Mouse (Mus musculus): ENCODE results near the gene Prom2. TPM values are rescaled to one million over a fixed set of nuclear protein-coding genes. Genes with fewer than 3 reads are reported as not detected.

Gene Prom2
- not detected for total RNA-seq (2021)

GRCm38 (mm10) chr2:127541185-127541584 is at the start of gene Prom2:
Gene Prom2, minus strand, starts transcription at chr2:127541467.
- intact Hi-C loops (cut with DNase I), result no loop called here
- no peak for DNase-seq (ENCODE audit: low spot score)

DNA sequence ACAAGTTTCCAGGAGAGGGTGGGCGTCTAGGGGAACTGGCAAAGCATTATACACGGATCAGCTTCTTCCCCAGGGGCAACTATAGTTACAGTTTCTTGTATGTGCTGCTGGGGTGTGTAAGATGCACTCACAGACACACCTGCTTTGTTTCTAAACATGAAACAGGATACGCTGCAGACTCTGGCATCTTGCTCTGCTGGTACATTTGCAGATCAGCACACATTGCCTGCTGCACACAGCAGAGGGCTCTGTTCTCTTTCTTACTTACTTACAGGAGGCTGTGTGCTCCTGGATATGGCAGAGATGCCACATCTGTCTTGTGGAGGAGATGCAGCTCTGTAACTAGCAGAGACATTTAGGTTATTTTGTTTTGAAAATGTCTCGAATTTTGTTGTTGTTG is 49.6 kb upstream of the Prom2 start:
- DNase-seq (ENCODE audit: low spot score), result no peak
- intact Hi-C loops (cut with DNase I), result no loop called here

GRCm38 (mm10) chr2:127590204-127590603 is 48.9 kb upstream of the Prom2 start:
- intact Hi-C loops (cut with DNase I), result no loop called here
- no peak for DNase-seq (ENCODE audit: low spot score)

DNA sequence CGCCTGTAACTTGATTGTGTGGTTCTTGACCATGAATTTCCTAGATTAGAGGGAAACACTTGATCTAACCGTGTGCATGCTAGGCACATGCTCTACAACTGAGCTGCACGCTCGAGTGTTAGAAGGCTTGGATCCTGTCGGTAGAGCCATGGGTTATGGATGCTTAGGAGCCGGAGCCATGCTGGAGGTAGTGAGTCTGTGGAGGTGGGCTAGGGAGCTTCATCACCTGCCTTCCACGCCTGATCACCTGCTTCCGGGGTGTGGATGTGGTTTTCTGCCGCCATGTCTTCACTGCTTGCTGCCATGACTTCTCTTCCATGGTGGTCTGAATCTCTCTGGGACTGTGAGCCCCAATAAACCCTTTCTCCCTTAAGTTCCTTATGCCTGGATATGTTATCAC is 47.6 kb upstream of the Prom2 start:
- no peak for DNase-seq (ENCODE audit: low spot score)
- intact Hi-C loops (cut with DNase I), result no loop called here

- no peak for DNase-seq (ENCODE audit: low spot score)
- intact Hi-C loops (cut with DNase I), result no loop called here
These were observed 46.2 kb upstream of the Prom2 start for GRCm38 (mm10) chr2:127587514-127587844.

- intact Hi-C loops (cut with DNase I), result no loop called here
- peak; percentile 69 for DNase-seq (ENCODE audit: low spot score)
These were observed 45.6 kb upstream of the Prom2 start, which contains the start of the genes Zfp661 and Mrps5 for GRCm38 (mm10) chr2:127586694-127587513. Gene Zfp661, minus strand, starts transcription at chr2:127587094. Gene Mrps5, plus strand, starts transcription at chr2:127587222.

DNA sequence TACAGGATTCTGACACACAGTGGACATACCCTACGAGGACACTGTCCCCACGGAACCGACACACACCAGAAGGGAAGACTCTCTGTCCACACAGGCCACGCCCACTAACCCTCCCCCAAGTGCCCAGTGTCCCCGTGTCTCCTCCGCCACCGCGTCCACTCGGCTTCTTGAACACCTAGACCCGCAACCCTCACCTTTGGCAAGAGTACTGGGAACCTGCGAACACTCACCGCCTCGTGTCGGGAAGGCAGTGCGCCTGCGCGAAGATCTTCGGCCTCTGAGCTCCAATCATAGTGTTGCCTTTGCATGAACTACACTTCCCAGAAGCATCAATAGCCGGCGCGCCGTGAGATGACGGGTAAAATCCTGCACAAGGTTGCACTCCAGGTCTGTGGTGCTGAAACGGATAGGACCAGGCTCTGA is 43.2 kb upstream of the Prom2 start:
- peak; percentile 79 for DNase-seq (ENCODE audit: low spot score)
- intact Hi-C loops (cut with DNase I), result no loop called here

DNA sequence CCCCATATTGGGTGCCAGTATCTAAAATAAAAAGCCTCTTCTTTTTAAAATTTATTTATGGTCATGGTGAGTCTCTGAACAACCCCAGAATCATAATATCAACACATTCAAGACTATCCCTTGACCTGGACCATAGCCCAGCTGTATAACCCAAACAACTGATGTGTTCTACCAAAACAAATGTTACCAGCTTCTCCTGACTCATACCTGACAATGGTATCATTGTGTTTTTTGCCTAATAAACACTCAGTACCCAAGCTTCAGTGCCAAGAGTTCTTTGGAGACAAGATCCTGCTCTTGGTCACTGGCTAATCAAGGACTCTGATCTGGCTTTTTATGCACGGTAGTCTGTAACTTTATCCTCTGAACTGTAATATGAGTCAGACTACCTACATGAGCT is 32.1 kb upstream of the Prom2 start:
- intact Hi-C loops (cut with DNase I), result no loop called here
- DNase-seq (ENCODE audit: low spot score), result no peak

DNA sequence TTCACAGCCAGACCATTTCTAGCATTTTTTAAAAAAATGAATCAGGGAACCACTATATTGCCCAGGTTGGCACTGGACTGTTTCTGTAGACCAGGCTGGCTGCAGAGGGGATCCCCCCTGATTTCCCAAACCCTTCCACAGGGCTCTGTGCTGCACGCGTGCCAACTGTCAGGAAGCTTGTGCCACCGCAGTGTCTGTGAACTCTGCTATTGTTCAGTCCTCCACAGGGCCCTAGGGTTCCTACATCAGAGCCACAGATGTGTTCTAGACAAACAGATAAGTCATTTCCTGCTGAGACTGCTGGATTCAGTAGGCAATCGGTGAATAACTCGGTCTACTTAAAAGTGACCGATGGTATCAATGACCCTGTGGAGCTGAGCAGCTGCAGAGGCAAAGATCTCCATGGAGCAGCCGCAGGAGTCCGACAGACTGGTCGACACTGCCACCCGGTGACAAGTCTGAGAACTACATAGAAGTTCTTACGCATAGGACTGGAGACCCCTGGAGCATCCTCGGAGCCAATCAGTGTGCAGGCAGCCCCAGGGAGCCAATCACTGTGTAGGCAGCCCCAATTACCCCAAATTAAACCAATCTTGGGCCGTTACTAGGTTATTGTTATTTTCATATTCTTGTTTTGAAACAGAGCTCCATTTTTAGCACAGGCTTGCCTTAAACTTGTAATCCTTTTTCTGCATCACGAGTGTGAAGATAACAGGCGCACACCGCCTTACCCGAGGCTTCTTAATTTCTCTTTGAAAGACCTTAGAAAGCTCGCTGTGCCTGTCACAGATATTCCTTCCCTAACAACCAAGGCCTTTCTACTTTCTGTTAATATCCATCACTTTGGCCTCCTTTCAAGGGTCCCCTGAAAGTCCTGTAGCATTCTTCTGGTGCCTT is 18.1 kb upstream of the Prom2 start:
- DNase-seq (ENCODE audit: low spot score), result peak; percentile 38
- intact Hi-C loops (cut with DNase I), result loop anchor here (1.0 to 5.0 kb wide), 2 partner anchors 52 to 197 kb away; partner anchors contain the start of gene Adra2b

- no peak for DNase-seq (ENCODE audit: low spot score)
- intact Hi-C loops (cut with DNase I), result no loop called here
These were observed 9.8 kb upstream of the Prom2 start for GRCm38 (mm10) chr2:127551078-127551477.

DNA sequence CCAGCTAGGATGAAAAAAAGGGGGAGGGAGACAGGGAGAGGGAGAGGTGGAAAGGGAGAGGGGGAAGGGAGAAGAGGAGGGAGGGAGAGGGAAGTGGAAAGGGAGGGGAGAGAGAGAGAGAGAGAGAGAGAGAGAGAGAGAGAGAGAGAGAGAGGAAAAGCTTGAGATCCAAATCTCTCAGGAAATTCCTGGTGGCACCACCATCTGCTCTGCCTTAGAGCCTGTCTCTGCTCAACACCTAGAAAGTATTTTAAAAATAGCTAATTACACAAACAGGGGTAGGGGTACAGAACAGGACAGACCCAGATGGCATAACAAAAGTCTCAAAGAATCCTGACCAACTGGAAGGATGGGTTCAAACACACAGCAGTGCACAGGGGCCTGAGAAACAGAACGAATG is 9.2 kb upstream of the Prom2 start:
- intact Hi-C loops (cut with DNase I), result no loop called here
- no peak for DNase-seq (ENCODE audit: low spot score)

DNA sequence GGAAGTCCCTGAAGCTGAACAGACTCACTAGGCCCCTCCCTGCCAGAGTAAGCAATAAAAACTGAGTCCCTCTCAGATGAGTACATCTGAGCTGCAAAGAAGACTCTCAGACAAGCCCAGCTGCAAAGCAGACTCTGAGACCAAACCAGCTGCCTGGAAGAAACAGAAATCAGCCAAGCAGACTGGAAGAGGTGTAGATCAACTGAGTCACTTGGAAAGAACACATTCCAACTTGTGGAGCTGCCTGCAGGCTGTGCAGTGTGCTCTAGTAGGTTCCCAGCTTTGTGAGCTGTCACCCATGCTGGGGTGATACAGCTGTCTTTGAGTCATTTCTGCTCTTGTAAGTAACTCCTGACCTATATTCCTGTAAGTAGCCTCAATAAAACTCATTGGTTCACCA is 8.4 kb upstream of the Prom2 start:
- no peak for DNase-seq (ENCODE audit: low spot score)
- intact Hi-C loops (cut with DNase I), result no loop called here

- DNase-seq (ENCODE audit: low spot score), result no peak
- intact Hi-C loops (cut with DNase I), result no loop called here
These were observed 7.2 kb upstream of the Prom2 start for GRCm38 (mm10) chr2:127548342-127549074.

GRCm38 (mm10) chr2:127541697-127542096 is 430 bp upstream of the Prom2 start:
- intact Hi-C loops (cut with DNase I), result no loop called here
- DNase-seq (ENCODE audit: low spot score), result no peak

- intact Hi-C loops (cut with DNase I), result no loop called here
- no peak for DNase-seq (ENCODE audit: low spot score)
These were observed 1.8 kb downstream of the Prom2 start for GRCm38 (mm10) chr2:127539494-127539893.

GRCm38 (mm10) chr2:127537548-127537947 is 3.7 kb downstream of the Prom2 start:
- intact Hi-C loops (cut with DNase I), result no loop called here

DNA sequence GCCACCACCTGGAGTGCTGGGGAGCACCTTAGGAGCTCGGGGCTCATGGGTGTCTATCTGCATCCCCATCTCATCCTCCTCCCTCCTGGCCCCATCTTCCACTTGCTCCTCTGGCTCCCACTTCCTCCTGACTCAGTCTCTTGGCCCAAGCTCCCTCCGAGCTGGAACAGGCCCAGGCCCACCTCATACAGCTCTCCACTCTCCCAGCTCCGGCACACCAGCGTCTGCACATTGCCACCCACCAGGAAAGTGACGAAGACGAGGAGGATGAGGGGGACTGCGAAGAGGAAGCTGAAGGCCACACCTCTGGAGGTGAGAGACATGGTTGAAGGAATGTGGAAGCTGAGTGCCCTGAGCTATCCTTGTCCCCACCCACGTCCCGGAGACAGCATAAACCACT is 5.9 kb downstream of the Prom2 start:
- DNase-seq (ENCODE audit: low spot score), result no peak
- intact Hi-C loops (cut with DNase I), result no loop called here

More at GRCm38 (mm10) chr2:127537548-127537947, 3.7 kb downstream of the Prom2 start:
- DNase-seq (ENCODE audit: low spot score), result no peak

GRCm38 (mm10) chr2:127532379-127532778 is 8.9 kb downstream of the Prom2 start:
- no peak for DNase-seq (ENCODE audit: low spot score)
- intact Hi-C loops (cut with DNase I), result no loop called here

GRCm38 (mm10) chr2:127531592-127531991 is 9.7 kb downstream of the Prom2 start:
- no peak for DNase-seq (ENCODE audit: low spot score)
- intact Hi-C loops (cut with DNase I), result no loop called here

- no peak for DNase-seq (ENCODE audit: low spot score)
- intact Hi-C loops (cut with DNase I), result no loop called here
These were observed 10.8 kb downstream of the Prom2 start for GRCm38 (mm10) chr2:127530418-127530817.

Measured in heart, postnatal 25 days (tissue).